Mouse (Mus musculus): ENCODE measurements around the gene Tmem119.

- no peak for TF ChIP-seq CTCF (IDR thresholded peaks at IDR 0.05; ENCODE audit: low read depth)
- TF ChIP-seq EP300 (IDR thresholded peaks at IDR 0.05; ENCODE audit: low read depth): no peak
Observed at GRCm38 (mm10) chr5:113832490-113832901, 32.2 kb upstream of the Tmem119 start, which contains the start of gene Selplg.
